Mouse (Mus musculus): ENCODE measurements around the gene Atp12a.

The Atp12a gene

DNA sequence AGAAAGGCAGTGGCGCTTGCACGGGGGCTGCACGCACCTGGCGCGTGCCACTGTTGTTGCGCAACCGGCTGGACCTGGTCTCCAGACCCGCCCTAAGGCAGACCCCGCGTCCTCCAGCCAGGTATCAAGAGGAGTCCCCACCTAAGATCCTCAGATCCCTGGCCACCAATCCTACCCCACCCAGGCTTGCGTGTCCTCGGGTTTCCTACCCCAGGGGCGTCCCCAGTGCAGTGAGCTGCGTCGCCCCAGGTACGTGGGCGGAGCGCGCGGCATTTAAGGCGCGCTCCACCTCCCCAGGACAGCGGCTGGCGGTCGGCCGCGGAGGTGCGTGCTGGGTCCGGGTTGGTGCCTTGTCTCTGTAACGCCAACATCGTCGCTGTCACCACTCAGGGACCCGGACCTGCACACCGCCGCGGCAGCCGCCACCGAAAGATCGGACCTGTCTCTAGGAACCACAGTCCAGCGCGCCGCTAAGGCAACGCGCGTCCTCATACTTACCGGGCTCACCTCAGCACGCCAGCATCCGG, at the start of gene Atp12a:
Gene Atp12a, plus strand, starts transcription at position 358 of the 527 bp plus-strand sequence.
- DNase-seq (ENCODE audit: extremely low read depth, low read depth, low spot score): no peak

DNA sequence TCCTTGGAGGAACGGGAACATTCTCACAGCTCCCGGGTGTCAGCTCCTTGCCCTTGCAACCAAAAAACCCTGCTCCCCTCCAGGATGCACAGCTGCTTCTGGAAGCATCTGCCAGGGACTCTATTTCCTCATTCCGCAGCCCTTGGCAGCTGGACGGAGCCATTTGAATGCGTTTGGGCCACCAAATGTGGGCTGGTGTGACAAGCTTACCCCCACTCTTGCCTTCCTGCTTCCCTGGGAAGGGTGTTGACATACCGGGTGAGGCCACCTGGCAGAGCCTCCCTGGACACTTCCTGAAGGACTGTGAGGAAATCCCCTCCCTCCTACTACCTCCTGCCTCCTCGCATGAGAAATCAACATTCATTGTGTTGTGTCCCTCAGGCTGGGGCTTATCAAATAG, 49.3 kb upstream of the Atp12a start:
- DNase-seq (ENCODE audit: extremely low read depth, low read depth, low spot score): peak; percentile 39

DNA sequence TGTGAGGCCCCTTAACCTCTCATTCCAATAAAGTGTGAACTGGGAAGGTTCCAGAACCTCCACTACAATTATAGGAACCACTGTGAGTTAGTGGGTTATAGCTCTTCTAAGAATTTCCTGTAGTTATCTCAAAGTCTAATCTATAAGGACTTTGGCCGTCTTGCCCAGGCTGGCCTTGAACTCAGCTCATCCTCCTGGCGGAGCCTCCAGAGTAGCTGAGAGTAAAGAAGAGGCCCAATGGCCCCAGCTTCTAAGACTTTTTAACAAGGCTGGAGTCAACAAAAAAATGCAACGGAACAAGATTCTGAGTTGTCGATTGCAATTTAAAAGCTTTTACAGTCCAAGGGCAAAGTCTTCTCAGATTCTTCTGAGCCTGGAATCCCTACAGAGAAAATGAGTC, 48.5 kb upstream of the Atp12a start:
- no peak for DNase-seq (ENCODE audit: extremely low read depth, low read depth, low spot score)

DNA sequence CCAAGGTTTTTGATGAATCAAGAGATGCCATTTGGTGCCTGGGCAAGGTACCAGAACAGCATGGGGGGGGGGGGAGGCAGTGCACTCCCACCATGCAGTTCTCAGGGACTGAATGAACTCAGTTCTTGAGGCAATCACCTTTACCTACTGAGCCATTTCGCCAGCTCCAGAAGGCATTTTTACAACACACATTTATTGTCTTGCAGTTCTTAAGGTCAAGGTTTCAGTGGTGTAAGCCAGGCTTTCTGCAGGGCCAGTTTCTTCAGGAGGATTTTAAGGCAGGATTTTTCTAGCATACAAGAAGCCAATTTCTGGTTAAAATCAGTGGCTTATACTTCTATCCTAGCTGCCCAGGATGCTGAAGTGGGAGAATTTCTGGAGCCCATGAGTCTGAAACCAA, 41.9 kb upstream of the Atp12a start:
- peak; percentile 51 for DNase-seq (ENCODE audit: extremely low read depth, low read depth, low spot score)

DNA sequence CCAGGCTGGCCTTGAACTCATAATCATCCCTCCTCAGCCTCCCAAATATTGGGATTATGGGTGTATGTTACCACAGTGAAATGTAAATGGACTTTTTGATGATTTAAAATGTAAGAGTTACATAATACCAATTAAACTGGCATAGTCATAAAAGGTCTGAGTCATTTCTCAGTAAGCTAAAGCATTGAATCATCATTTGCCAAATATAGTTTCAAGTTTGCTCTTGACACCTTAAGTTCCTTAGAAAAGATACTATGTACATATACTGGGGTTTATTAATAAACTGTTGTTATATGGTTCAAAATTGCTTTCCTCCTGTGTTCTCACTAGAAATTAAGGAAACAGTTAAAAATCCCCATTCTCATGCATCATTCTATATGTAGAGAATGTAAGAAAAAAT, 39.8 kb upstream of the Atp12a start:
- DNase-seq (ENCODE audit: extremely low read depth, low read depth, low spot score): no peak

DNA sequence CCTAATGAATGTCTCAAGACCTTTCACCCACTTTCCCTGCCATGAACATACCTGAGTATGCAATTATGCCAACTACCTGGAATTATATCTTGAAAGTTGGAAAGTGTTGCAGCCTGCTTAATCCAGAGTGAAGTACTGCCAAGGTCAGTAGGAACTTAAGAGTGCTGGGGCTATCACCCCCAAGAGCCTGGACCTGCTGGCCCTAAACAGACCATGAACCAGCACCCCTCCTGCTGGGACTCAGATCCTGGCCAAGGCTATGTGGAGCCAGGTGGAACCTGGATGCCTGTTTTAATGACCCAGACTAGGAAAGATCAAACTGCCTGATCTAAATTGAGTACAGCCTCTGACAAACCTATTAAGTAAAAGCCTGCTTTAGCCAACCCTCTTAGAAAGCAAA, 31.2 kb upstream of the Atp12a start:
- peak; percentile 52 for DNase-seq (ENCODE audit: extremely low read depth, low read depth, low spot score)

DNA sequence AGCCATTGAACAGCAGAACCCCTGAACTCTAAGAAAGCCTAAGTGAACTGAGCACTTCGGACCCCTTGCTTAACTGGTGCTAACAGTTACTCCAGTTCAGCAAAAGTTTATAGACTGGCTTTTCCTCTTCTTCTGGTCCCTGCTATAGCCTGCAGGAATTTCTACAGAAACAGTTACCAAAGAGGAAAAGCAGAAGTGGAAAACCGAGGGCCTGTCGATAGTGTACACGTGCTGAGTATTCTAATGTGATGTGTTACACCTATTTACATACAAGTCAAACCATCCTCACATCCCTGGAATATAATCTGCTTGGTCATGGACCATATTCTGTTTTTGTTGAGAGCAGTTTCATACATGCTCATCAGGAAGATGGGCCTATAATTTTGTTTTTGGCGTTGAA, 30.4 kb upstream of the Atp12a start:
- no peak for DNase-seq (ENCODE audit: extremely low read depth, low read depth, low spot score)

DNA sequence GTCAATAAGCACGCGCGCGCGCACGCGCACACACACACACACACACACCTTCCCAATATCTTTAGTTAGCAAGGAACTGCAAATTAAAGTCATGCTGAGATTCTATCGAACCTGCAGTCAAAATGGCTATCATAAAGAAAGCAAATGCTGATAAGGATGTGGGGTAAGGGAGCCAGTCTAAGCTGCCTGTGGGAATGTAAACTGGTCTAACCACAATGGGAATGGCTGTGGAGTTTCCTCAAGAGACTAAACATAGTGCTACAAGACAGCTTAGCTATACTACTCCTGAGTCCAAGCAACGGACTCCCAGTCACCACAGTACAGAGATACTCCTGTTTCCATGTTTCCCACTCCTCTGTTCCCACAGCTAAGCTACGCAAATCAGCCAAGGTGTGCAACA, 28.8 kb upstream of the Atp12a start:
- no peak for DNase-seq (ENCODE audit: extremely low read depth, low read depth, low spot score)

DNA sequence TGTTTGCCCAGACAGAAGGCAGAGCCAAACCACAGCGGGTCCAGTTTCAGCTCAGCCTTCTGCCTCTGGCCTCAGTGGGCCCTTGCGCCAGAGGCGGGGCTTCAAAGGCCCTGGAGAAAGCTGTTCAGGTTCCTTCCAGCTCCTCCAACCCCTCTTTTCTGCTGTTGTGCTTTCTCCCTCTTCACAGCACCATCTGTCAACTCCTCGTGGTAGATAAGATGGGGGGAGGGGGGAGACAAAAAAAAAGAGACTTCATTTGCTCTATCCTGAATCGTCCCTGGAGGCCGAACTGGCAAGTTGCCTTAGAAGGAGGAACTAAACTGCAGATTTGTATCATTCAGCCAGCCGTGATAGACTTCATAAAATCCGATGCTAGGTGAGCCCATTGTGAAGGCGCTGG, 27.8 kb upstream of the Atp12a start:
- DNase-seq (ENCODE audit: extremely low read depth, low read depth, low spot score): no peak

DNA sequence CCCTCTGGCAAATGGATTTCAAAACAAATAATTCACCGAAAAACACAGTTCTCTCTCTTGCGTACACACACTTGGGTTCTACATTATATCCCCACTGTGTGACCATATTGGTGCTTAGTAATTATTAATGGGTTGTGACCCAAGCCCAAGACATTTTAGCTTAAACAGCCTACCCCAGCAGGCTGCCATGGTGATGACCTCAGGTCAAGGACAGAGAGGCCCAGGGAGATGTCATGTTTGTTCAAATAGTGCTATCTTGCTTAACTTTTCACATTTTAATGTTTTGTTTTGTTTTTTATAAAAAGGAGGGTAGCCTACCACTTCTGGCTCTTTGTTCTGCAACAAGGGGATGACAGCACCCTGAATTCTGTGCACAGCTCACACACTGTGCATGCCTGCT, 27.2 kb upstream of the Atp12a start:
- no peak for DNase-seq (ENCODE audit: extremely low read depth, low read depth, low spot score)

DNA sequence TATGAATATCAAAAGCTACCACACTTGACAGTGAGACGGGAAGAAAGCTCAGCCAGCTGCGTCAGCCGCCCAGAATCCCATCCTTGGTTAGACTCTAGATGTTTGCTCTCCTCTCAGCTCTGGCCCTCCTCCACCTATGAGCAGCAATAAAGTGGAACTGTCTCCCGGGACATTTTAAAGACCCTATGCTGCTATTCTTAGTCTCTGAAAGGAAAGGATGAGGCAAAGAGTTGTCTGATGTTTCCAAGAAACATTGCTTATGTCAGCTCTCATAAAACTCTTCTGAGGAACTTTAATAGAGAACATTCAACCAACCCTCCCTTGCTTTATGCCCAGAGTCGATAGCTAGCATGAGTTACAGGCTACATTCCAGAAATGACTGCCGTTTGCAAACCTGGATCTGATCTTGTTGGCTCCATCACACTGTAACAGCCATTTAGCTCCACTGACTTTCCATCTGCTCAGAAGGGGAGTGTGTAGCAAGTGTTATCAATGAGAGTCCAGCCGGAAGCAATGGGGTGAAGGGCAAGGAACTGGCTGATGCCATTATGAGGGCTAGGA, 25.9 kb upstream of the Atp12a start:
- DNase-seq (ENCODE audit: extremely low read depth, low read depth, low spot score): no peak

DNA sequence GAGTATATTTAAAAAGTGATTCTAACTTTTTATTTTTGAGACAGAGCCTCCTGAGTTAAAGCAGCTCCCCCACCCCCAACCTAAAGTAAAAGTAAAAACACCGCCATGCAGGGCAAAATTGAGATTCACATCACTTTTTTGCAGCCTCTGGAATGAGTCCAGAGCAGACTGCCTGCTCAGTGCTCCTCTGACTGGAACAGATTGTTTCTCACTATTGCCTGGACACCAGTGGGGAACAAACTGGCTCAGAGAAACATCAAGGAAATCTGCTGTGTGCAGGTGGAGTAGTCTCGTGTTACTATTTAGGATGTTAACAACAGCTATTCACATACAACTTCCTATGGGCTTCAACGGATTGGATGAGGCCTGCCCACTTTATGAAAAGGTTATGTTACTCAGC, 16.2 kb upstream of the Atp12a start:
- no peak for DNase-seq (ENCODE audit: extremely low read depth, low read depth, low spot score)

DNA sequence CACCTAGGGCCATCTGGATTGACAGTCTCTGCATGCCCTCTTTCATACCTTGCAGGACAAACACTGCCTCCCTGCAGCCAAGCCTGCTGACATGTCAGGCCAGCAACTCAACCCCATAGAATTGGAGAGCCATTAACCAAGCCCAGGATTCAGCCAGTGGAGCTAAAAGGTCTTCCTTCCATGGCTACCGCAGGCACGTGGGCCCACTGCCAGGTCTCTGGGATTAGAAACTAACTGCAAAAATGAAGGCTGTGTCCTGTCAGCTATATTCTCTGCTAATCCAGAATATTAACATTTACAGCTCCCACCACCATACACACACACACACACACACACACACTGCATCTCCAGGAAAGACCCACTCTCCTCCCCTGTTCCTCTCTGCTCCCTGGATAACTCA, 15.3 kb upstream of the Atp12a start:
- no peak for DNase-seq (ENCODE audit: extremely low read depth, low read depth, low spot score)

DNA sequence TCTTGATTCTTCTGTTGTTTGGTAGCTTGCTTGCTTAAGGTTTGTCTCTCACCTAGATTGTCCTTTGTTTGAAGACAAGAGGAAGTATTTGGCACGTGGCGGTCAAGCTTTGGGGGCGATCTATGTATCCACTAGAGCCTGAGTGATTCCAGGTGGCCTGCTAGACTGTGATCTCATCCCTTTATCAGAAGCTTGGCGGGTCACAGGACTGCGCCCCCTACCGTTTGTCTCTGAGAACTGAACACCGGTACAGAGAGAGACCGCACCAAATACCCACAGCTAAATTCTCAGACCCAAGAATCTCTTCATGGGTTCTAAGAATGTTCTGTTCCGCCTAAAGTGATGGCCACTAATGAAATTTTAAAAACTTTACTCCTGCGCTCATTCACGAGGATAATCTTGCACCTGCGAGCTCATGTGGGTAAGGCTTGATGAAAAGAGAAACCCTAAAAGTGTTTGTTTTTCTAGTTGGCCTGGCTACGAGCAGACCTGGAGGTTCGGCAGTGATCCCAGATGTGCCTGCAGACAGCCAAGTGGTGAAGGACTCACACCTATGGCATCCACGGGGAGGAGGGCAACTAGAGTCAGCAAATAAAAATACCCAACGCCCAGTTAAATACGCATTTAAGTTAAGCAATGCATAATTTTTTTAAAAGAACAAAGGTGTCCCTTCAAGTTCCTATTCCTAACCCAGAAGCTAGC, 12.8 kb upstream of the Atp12a start:
- no peak for DNase-seq (ENCODE audit: extremely low read depth, low read depth, low spot score)

DNA sequence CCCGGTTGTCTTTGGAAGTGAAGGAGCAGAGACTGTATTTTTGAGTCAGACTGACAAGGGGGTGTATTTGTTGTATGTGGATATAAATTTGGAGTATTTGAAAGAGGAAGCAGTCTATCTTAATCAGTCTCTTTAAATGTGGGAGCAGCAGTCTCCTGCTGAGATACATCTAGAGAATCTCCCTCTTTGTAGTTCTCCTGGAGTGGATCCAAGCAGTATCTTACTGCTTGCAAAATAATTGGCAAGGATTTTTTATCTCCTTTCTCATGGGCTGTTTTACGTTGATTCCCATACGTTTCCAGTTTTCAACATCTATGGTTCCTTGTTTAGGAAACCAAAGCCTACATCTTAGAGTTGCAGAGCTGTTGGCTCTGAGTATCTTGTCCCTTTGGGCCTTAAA, 10.1 kb upstream of the Atp12a start:
- DNase-seq (ENCODE audit: extremely low read depth, low read depth, low spot score): no peak

DNA sequence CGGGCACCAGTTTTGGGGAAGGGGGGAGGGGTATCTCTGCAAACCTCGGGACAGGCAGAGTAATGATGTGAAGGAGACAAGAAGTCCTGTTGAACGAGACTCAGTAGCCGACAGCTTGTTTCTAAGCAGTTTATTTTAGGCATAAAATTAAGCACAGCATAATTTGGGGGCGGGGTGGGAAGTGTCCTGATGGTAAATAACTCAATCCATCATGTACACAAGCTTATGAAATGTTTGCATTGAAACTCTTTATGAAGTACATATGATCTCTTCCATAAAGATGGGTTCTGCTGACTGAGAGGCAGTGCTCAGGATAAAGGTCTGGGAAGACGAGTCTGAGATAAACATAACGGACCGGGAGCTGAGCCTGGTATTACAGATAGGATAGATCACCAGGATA, 9.5 kb upstream of the Atp12a start:
- DNase-seq (ENCODE audit: extremely low read depth, low read depth, low spot score): no peak

DNA sequence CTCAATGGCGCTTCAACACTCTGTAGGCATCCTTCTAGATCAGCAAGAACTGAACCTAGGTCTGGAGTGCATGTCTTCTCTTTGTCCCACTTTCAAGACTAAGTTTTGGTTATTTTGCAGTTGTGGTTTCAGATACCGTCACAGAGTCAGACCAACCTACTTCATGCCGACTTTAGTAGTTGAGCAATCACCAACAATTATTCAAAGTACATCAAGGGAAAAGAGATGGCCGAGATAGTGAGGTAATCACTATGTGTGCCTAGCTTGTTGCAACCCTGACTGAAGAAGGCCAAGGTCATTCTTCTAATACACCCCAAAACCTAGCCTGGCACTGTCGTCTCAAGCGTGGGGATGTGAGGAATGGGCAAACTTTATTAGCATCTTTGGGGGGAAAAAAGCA, 8.7 kb upstream of the Atp12a start:
- DNase-seq (ENCODE audit: extremely low read depth, low read depth, low spot score): no peak

DNA sequence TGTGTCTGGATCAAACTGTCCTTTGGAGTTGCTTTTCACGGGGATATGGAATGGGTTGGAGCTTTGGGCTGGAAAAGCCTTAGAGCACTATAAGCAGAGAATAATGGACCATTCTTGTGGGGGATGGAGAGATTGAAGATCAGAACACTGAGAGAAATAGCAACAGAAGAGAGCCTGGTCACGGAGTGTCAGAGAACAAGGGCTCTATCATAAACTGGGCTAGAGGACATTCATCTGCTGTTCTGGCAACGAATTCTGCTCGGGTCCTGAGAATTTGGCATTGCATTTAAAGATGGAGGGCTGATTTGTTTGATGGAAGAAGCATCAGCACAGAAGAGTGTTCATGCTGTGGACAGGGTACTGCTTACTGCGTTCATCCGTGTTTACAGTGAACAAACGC, 6.4 kb upstream of the Atp12a start:
- no peak for DNase-seq (ENCODE audit: extremely low read depth, low read depth, low spot score)

DNA sequence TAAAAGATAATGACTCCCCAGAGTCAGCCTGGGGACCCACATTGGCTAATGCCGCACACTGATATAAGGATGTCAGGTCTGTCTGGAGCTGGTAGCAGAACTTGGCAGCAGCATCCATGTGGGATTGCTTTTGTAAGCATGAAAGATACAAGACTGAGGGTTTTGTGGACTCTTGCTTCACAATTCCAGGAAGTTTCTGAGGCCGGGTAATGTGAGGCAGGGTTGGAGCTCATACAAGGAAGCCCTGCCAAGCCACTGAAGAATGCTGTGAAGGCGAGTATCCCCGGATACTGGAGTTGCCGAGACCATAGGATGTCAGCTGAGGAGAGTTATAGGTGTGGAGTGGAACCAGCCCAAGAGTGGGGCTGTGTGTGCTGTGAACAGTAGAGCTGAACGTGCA, 5.7 kb upstream of the Atp12a start:
- no peak for DNase-seq (ENCODE audit: extremely low read depth, low read depth, low spot score)

DNA sequence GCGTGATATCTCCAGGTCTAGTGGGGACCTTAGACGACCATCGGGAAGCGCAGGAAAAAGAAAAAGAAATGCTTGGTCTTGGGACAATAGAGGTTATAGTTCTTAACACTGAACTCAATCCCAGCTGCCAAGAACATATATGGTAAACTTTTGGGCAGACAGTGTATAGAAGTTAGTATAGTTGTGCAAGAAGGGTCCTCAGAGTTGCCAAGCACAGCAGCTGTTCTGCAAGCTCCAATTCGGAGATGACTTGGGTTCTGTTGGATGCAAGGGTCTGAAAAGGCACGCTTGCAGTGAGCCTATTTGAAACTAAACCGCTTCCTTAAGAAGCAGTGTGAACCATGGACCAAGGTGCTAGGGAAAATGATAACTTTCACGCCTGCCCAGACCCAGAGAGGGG, 424 bp downstream of the Atp12a start:
- DNase-seq (ENCODE audit: extremely low read depth, low read depth, low spot score): no peak

DNA sequence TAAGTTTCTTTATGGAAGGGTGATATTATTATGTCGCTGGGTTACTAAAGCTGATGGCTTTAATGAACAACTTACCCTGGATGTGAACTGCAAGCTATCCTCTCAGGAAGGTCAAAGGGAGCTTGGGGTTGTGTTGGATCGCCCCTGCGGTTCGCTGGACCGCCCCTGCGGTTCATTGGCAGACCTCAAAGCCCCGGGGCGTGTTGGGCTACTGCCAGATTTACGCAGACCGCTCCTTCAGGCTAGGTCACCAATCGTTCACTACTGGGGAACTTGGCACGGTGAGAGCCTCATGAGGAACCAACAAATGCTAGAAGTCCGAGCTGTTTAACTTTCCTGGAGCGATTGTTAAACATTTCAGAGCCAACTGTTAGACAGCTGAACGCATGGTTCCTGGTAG, 1.8 kb downstream of the Atp12a start:
- DNase-seq (ENCODE audit: extremely low read depth, low read depth, low spot score): no peak

DNA sequence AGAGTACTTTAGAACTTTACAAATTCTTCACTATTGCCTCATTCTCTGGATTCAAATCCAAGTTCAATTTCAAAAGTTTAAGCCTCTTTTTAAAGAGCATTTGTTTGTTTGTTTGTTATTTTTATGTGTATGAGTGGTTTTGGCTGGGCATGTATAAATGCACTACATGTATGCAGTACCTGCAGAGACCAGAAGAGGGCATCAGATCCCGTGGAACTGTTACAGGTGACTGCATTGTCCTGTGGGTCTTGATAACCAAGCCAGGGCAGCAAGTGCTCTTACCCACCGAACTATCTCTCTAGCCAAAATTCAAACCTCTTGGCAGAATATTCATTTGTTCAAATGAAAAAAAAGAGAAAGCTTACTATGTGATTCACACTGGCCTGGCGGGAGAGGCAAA, 4.0 kb downstream of the Atp12a start:
- DNase-seq (ENCODE audit: extremely low read depth, low read depth, low spot score): no peak

DNA sequence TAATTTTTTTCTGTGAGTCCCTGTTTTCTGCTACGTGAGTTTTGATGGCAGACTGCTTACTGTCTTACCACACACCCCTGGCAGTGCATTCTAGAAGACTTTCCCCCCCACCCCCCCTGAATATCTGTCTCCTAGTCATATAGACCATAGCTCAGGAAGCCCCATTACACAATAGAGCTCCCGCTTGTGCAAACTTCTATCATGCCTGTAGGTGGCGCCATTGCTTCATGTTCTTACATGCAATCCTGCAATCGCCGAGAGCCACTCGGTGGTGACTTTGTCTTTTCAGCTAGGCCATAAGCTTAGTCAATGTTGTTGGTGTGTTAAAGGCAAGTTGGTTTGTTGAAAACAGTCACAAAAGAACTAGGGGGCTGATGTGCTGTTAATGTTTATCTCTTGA, 10.9 kb downstream of the Atp12a start:
- no peak for DNase-seq (ENCODE audit: extremely low read depth, low read depth, low spot score)
